Mouse (Mus musculus) right cerebral cortex, postnatal 10 days (tissue): ENCODE results near the gene Trpc5.

Experiments
- DNase-seq, 2 experiments: peaks; one replicate each; pipeline ENCODE4 v3.0.0; 2021; ENCODE audit warnings: low spot score in 2 of 2

Gene Trpc5

GRCm38 (mm10) chrX:144335332-144336015, 352.5 kb downstream of the Trpc5 start:
- no peak for DNase-seq
